Mouse (Mus musculus) left cerebral cortex, adult 2 months (tissue): ENCODE measurements around the gene Tnrc6b. TPM values are rescaled to one million over a fixed set of nuclear protein-coding genes. Genes with fewer than 3 reads are reported as not detected.

ENCODE experiments used
- DNase-seq, 2 experiments: peaks; one replicate each; pipeline ENCODE4 v3.0.0; 2021 to 2022; ENCODE audit warnings: low spot score in 2 of 2, mixed read lengths in 1 of 2; ENCODE audit errors: extremely low spot score in 1 of 2
- H3K27ac ChIP-seq: fragments of 200-600 bp; 2 replicates; pipeline ENCODE4 v1.8.1; 2022
- H3K4me3 ChIP-seq: fragments of 200-600 bp; 2 replicates; pipeline ENCODE4 v1.8.1; 2022
- CTCF ChIP-seq: fragments of 200-600 bp; IDR thresholded peaks from 2 replicates; pipeline ENCODE4 v1.8.1; 2022; ENCODE audit warnings: antibody characterized with exemption, mild to moderate bottlenecking, moderate library complexity
- intact Hi-C: fragments of 180-260 bp; cut with DNase I; formaldehyde crosslinking; loops from one replicate; pipeline ENCODE4 v1.15.1; 2025
- total RNA-seq, 2 experiments: library from RNA; stranded (reverse); gene quantifications; 2 replicates each; pipeline ENCODE4 v1.2.3; 2021

Tnrc6b gene
- total RNA-seq, 2 experiments from 2014 or later, result 118 to 120 TPM

DNA sequence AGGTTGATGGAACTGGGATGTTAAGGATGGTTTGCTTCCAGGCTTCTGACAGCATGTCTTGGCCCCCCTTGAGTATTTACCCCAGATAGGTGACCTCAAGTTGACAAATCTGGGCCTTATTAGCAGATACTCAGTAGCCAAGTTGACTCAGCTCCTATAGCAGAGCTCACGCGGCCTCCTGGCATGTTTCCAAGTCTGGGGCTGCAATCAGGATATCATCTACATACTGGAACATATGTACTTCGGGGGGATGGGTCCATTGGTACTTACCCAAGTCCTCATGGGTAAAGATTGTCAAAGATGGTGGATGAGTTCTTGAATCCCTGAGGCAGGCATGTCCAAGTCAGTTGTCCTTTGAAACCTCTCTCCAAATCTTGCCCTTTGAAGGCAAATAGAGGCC is 67.9 kb downstream of the Tnrc6b start:
- no peak for DNase-seq
- intact Hi-C loops, result no loop called here
- no peak for TF ChIP-seq CTCF
- Histone ChIP-seq H3K4me3 (no peak overlapping the region), H3K27ac (no peak overlapping the region)

GRCm38 (mm10) chr15:80780154-80780751 is 69.1 kb downstream of the Tnrc6b start:
- intact Hi-C loops, result no loop called here
- H3K27ac ChIP-seq, result no peak overlapping the region
- H3K4me3 ChIP-seq, result no peak overlapping the region
- DNase-seq, result no peak
- no peak for TF ChIP-seq CTCF

DNA sequence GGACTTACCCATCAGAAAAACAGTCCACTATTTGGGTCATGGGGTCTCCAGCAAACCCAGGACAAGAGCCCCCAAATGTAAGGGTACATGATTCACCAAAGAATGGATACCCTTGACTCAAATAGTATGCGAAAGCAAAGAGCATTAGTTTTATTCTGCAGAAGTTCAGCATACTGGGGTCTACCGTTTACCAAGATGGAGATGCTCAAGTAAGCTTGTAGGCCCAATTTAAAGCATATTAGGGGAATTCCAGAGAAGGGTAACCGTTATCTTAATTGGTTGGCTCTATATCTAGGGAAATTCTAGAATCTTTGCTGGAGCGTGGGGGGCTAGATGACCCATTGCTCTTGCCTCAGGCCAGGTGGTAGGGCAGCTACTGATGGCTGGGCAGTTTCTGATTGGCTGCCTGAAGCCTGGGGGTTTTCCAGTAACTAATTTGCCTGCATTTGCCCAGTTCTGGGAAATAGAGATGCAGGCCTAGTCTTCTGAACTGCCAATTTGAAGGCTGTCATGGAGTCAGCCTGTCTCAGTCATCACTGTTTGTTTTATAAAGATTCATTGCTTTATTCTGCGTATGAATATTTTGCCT is 70.2 kb downstream of the Tnrc6b start:
- intact Hi-C loops, result no loop called here
- no peak for DNase-seq
- Histone ChIP-seq H3K27ac (no peak overlapping the region), H3K4me3 (no peak overlapping the region)
- TF ChIP-seq CTCF, result no peak

DNA sequence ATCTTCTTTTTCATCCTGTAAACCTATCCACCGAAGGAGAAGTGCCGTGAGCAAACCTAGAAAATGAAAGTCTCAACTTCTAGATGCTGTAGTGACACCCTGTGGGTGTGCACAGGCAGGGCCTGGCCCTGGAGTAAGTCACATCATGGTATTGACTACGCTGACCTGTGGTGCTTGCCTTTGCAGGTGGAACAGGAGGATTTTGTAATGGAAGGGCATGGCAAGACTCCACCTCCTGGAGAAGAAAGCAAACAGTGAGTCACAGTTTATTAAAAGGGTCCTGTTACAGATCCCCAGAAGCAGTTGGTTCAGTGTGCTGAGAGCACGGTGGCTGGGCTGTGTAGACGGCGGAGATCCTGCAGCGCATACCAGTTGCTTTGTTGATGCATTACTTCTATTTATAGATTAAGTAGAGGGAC is 73.4 kb downstream of the Tnrc6b start:
- DNase-seq, result no peak
- intact Hi-C loops, result no loop called here
- Histone ChIP-seq H3K27ac (no peak overlapping the region), H3K4me3 (no peak overlapping the region)
- no peak for TF ChIP-seq CTCF

GRCm38 (mm10) chr15:80785699-80786098 is 74.6 kb downstream of the Tnrc6b start:
- intact Hi-C loops, result no loop called here
- no peak for TF ChIP-seq CTCF
- Histone ChIP-seq H3K27ac (no peak overlapping the region), H3K4me3 (no peak overlapping the region)
- DNase-seq, result no peak

GRCm38 (mm10) chr15:80787746-80788145 is 76.6 kb downstream of the Tnrc6b start:
- intact Hi-C loops, result no loop called here
- H3K27ac ChIP-seq, result no peak overlapping the region
- DNase-seq, result no peak
- TF ChIP-seq CTCF, result no peak
- no peak overlapping the region for H3K4me3 ChIP-seq

- H3K4me3 ChIP-seq, result no peak overlapping the region
- TF ChIP-seq CTCF, result no peak
- intact Hi-C loops, result no loop called here
Observed at GRCm38 (mm10) chr15:80792556-80792955, 81.4 kb downstream of the Tnrc6b start.

GRCm38 (mm10) chr15:80795076-80795475 is 84.0 kb downstream of the Tnrc6b start:
- intact Hi-C loops, result loop anchor here (5.0 kb wide), 2 partner anchors 82 to 538 kb away; partner anchors contain the start of gene Atf4
- H3K4me3 ChIP-seq, result no peak overlapping the region
- DNase-seq, result no peak
- TF ChIP-seq CTCF, result no peak
- no peak overlapping the region for H3K27ac ChIP-seq

More at GRCm38 (mm10) chr15:80792556-80792955, 81.4 kb downstream of the Tnrc6b start:
- DNase-seq, result no peak
- no peak overlapping the region for H3K27ac ChIP-seq

- Histone ChIP-seq H3K27ac (peak overlapping the region; percentile 70), H3K4me3 (peak overlapping the region; percentile 89)
- intact Hi-C loops, result loop anchor here (2.0 to 5.0 kb wide), 3 partner anchors 80 to 540 kb away; partner anchors contain the start of genes Atf4 and Tnrc6b
- TF ChIP-seq CTCF, result no peak
- DNase-seq, result peak in 1 of 2 experiments; percentile 26
Observed at GRCm38 (mm10) chr15:80797757-80798156, 86.6 kb downstream of the Tnrc6b start.

DNA sequence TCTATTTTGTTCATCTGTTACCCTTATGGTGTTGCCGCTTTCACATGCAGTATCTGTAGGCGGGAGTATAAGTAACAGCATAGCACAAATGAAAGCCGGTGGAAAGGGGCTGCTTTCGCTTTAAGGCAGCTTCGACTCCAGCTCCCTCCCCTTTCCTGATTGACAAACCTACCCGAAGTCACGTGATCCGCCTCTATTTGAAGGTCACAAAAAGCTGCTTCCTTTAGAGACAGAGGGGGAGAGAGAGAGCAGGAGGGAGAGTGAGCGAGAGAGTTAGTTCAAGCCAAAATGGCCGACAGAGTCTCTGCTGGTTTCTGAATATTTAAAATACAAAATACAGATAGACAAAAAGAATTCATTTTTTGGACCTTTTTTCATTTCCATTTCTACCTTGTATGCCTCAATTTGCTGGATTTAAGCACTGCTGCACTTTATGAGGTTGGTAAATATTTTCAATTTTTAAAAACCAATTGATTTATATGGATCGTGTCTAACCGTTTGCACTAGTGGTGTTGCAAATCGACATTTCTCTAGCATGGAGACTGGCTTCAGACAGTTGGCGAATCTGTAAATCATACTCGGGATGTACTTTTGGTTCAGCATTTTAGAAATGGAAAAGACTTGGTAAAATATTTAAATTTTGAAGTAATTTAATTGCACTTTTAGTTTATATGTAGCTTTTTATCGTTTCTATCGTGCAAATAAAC is 87.4 kb downstream of the Tnrc6b start:
- DNase-seq, result peak; percentile 84 to 88
- H3K4me3 ChIP-seq, result peak overlapping the region; percentile 89
- intact Hi-C loops, result loop anchor here (2.0 to 5.0 kb wide), 3 partner anchors 79 to 541 kb away; partner anchors contain the start of genes Atf4 and Tnrc6b
- peak; percentile 16 for TF ChIP-seq CTCF
- H3K27ac ChIP-seq, result peak overlapping the region; percentile 88

DNA sequence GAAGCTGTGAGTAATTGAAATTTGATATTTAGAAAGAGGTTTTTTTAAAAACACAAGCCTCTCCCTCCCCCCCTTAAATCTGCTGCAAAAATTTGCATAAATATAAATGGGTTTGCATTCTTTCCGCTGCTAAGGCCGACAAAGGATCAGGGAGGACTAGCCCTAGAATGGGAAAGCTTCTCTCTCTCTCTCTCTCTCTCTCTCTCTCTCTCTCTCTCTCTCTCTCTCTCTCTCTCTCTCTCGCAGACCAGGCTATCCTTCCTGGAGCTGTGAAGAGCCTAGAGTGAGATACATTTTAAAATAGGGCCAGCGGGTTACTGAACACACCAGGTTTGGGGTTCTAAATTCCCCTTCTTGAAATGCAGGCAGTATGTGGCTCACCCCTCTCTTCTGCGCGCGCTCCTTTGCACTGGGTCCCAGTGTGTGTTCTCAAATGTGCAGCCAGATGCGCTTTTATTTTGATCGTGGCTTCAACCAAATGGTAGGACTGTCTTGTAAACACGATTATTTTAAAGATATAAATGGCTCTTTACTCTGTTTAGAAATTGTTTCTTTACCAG is 88.0 kb downstream of the Tnrc6b start:
- peak overlapping the region; percentile 88 for H3K27ac ChIP-seq
- TF ChIP-seq CTCF, result no peak
- DNase-seq, result peak in 1 of 2 experiments; percentile 23
- intact Hi-C loops, result loop anchor here (2.0 to 5.0 kb wide), 3 partner anchors 78 to 542 kb away; partner anchors contain the start of genes Atf4 and Tnrc6b
- H3K4me3 ChIP-seq, result peak overlapping the region; percentile 89
